Mouse (Mus musculus): Measurements from ENCODE around the gene Pgls.

Pgls gene

DNA sequence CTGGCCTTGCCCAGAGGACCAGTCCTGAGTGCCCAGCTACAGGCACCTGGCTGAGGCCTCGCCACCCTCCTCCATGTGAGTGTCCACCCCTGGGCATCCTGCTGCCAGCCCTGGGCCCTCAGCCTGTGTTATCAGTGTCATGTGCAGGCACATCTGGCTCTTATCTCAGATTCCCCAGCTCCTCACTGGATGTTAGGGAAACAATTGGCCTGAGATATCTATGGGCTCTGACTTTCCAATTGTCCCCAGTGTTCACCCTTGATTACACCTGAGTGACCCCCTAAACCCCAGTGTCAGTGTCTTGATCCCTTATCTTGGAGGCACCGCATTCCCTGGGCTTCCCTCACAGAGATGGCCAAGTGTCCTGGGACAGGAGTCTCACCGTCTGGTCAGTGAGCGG, 47.3 kb downstream of the Pgls start:
- no peak for DNase-seq

DNA sequence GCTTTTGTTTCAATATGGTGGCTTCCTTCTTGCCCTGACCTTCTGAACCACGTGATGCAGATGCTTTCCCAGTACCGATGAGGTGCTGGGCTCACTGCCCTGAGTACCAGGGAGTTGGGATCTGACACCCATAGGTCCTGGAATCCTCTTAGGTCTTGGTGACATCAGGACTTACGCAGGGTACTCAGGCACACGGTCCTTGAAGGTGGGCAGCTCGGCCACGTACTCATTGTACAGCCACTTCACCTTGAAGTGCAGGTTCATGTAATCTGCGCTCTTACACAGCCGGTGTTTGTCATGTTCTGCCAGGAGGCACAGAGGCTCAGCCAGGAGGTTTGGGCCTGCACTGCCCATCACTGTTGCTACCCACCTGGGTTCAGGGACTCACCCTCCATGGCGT, 53.5 kb downstream of the Pgls start:
- DNase-seq = no peak

Data from liver (tissue).